Mouse (Mus musculus) kidney, embryonic 16.5 days (tissue): ENCODE results near the gene Hspb6. TPM values are rescaled to one million over a fixed set of nuclear protein-coding genes. Genes with fewer than 3 reads are reported as not detected.

Experiments
- ATAC-seq: fragments of 200-750 bp; cut with Nextera tagmentation; 2 replicates; pipeline ENCODE4 v1.8.0; 2017; ENCODE audit warnings: moderate TSS enrichment; ENCODE audit not compliant: low FRiP score, low TSS enrichment
- H3K27ac ChIP-seq: fragments of 300-500 bp; sonication (generic); 2 replicates; pipeline ENCODE4 v1.5.1; 2014; ENCODE audit warnings: low read length
- H3K27me3 ChIP-seq: fragments of 300-500 bp; sonication (generic); 2 replicates; pipeline ENCODE4 v1.6.1; 2014; ENCODE audit warnings: low read length, control low read depth, mixed read lengths; ENCODE audit not compliant: insufficient read depth
- H3K36me3 ChIP-seq: fragments of 300-500 bp; sonication (generic); 2 replicates; pipeline ENCODE4 v1.6.1; 2014; ENCODE audit warnings: low read length, control low read depth, mixed read lengths; ENCODE audit not compliant: insufficient read depth
- H3K4me1 ChIP-seq: fragments of 300-500 bp; sonication (generic); 2 replicates; pipeline ENCODE4 v1.6.1; 2014; ENCODE audit warnings: low read length, control low read depth, mixed read lengths; ENCODE audit not compliant: insufficient read depth
- H3K4me2 ChIP-seq: fragments of 300-500 bp; sonication (generic); replicated peaks from 2 replicates; pipeline ENCODE4 v1.6.1; 2014; ENCODE audit warnings: low read depth, low read length
- H3K4me3 ChIP-seq: fragments of 300-500 bp; sonication (generic); 2 replicates; pipeline ENCODE4 v1.5.1; 2014; ENCODE audit warnings: mild to moderate bottlenecking, low read length
- H3K9ac ChIP-seq: fragments of 300-500 bp; sonication (generic); replicated peaks from 2 replicates; pipeline ENCODE4 v1.6.1; 2014; ENCODE audit warnings: low read length
- H3K9me3 ChIP-seq: fragments of 300-500 bp; sonication (generic); 2 replicates; pipeline ENCODE4 v1.6.1; 2016; ENCODE audit warnings: low read length, control low read depth
- WGBS: fragments of 180-500 bp; shearing (Covaris S2); extraction: QIAGEN DNeasy Blood & Tissue Kit; methylation state at CpG from one replicate; pipeline ENCODE4 v1.1.7; 2014; 5-methylcytosine and 5-hydroxymethylcytosine counted together
- polyA plus RNA-seq: library from polyadenylated mRNA; unstranded; fragments of >200 nt; fragmentation: Nextera tagmentation; extraction: Ambion mirVana; gene quantifications from 2 replicates; pipeline ENCODE4 v1.2.1, GENCODE M21; 2015

Hspb6 gene
- polyA plus RNA-seq, 1 experiment from 2014 or later, result 20.6 TPM

DNA sequence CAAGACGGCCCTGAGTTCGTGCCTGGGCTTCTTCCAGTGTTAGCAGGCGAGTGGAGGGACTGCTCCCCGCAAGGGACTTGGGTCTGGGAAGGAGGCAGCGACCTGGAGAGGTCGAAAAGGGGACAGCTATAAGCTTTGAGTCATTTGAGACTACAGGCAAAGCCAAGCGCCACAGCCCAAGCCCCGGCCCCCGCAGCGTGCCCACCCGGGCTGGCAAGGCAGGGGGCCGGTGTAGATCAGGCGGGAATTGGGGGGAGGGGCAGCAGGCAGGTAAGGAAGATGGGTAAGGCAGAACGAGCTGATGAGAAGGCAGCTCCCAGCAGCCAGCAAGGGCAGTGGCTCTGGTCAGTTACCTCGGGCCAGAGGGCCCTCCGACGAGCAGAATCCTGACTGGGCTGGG lies 25.6 kb upstream of the Hspb6 start:
- ATAC-seq, result peak; percentile 7; the same call in 1 of the 2 replicates
- Histone ChIP-seq H3K4me3 (peak overlapping the region; percentile 17), H3K9me3 (no peaks in the 10 kb centered on the region), H3K36me3 (peaks cover 52% of the 10 kb centered on the region), H3K4me1 (peaks cover 30% of the 10 kb centered on the region), H3K27me3 (no peaks in the 10 kb centered on the region), H3K27ac (peak overlapping the region; percentile 76), H3K9ac (peak overlapping the region; percentile 60), H3K4me2 (peak overlapping the region; percentile 38)
- WGBS, result 15% methylated on average over 17 of the region's 17 CpGs

DNA sequence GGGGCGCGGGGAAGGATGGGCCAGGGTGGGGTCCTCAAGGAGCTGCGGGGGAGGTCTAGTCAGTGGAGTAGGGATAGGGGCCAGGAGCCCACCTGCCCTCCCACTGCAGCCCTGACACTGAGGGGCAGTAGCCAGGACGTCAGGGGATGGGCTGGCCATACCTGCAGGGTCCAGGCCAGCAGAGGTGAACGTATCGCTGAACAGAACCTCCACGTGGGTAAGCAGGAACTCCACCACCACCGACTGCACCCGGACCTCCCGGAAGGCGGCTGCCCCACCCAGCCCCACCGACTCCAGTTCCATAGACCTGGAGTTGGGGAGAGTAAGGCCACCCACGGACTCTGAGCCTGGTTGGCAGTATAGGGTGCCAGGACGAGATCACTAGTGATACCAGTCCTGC lies 25.0 kb upstream of the Hspb6 start:
- ATAC-seq, result peak; percentile 29; the same call in 1 of the 2 replicates
- Histone ChIP-seq H3K9me3 (no peaks in the 10 kb centered on the region), H3K4me1 (peaks cover 30% of the 10 kb centered on the region), H3K4me2 (peak overlapping the region; percentile 38; the same call in 1 of the 2 replicates), H3K9ac (peak overlapping the region; percentile 60), H3K4me3 (no peak overlapping the region), H3K36me3 (peaks cover 58% of the 10 kb centered on the region), H3K27me3 (no peaks in the 10 kb centered on the region), H3K27ac (no peak overlapping the region)
- 70% methylated on average over 14 of the region's 14 CpGs for WGBS

DNA sequence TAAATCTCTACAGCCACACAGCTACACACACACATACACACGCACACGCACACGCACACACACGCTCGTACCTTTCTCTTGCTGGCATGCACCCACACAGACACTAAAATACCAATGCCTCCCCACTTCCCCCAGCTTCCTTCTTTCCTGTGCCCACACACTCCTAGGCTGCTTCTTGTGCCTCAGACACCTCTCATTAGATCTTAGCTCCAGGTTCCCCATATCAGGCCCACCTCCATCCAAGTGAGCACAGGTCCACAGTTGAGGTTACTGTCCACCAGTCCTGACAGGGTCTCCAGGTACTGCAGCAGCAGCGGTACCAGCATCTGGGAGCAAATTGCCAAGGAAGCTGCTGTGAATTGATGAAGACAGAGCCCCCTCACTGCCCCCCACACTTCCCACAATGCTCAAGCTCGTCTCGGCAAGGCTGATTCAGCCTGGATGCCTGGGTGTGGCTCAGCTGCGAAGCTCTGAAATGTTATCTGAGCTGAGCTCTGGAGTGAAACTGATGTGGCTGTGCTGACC lies 20.6 kb upstream of the Hspb6 start:
- no peaks in the 10 kb centered on the region for H3K27me3 ChIP-seq
- peaks cover 30% of the 10 kb centered on the region for H3K4me1 ChIP-seq
- 77% methylated on average over 9 of the region's 9 CpGs for WGBS
- H3K4me2 ChIP-seq, result no peak overlapping the region
- H3K36me3 ChIP-seq, result peaks cover 45% of the 10 kb centered on the region
- ATAC-seq, result no peak
- no peak overlapping the region for H3K27ac ChIP-seq
- H3K9ac ChIP-seq, result peak overlapping the region; percentile 7; the same call in 1 of the 2 replicates
- H3K4me3 ChIP-seq, result no peak overlapping the region
- H3K9me3 ChIP-seq, result no peaks in the 10 kb centered on the region

DNA sequence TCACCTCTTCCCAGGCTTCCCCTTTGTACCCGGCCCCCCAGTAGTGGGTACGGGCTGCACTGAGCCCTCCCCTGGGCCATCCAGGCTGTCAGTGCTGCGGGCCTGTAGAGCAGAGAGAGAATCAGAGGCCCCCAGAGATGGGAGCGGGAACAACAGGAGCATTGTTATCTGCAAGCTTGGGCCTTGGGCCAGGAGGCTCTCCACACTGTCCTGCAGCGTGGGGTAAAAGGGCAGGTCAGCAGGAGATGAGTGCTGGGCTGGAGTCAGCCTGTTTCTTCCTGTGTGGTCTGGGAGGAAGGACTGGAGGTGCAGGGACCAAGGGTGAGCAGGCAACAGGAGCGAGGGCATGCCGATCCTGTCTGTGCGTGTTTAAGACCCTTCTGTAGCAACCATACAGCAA lies 19.0 kb upstream of the Hspb6 start:
- Histone ChIP-seq H3K9me3 (no peaks in the 10 kb centered on the region), H3K27ac (no peak overlapping the region), H3K4me3 (no peak overlapping the region), H3K27me3 (no peaks in the 10 kb centered on the region), H3K4me1 (peaks cover 22% of the 10 kb centered on the region), H3K9ac (0 out of 2 replicates have a peak overlapping the region, but pooled peaks have one; percentile 10), H3K4me2 (no peak overlapping the region), H3K36me3 (peaks cover 42% of the 10 kb centered on the region)
- no peak for ATAC-seq
- WGBS, result 39% methylated on average over 8 of the region's 8 CpGs

DNA sequence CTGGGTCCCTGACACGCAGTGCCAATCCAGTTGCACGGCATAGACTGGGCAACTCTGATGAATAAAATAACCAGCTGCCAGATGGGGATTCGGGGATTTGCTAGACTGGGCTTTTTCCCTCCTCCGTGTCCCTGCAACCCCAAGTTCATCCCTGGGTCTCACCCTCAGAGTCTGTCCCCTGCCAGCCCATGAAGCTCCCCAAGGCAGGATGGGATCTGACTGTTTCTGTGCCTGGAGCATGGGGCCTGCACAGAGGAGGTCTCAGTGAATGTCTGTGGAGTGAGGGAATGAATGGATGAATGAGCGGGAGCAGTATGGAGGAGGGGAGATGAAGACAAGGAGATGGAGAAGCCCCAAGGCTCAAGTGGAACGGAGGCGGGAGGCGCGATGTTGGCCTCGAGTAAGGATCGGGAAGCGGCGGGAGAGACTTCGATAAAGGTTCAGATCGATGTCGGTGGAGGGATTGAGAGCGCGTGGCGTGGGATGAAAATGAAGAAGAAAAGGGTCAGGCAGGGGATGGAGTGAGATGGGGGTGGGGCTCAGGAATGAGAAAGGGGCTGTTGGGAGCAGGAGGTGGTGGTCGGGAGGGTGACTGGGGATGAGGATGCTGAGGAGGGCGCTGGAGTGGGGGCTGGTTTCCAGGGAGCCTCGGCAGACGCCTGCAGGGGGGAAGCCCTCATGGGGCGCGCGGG lies 17.9 kb upstream of the Hspb6 start:
- H3K36me3 ChIP-seq, result peaks cover 35% of the 10 kb centered on the region
- peaks cover 22% of the 10 kb centered on the region for H3K4me1 ChIP-seq
- WGBS, result 7% methylated on average over 20 of the region's 26 CpGs
- peak; percentile 36 for ATAC-seq
- H3K27ac ChIP-seq, result 0 out of 2 replicates have a peak overlapping the region, but pooled peaks have one; percentile 57
- peak overlapping the region; percentile 82 for H3K9ac ChIP-seq
- no peaks in the 10 kb centered on the region for H3K9me3 ChIP-seq
- H3K27me3 ChIP-seq, result no peaks in the 10 kb centered on the region
- H3K4me3 ChIP-seq, result peak overlapping the region; percentile 76
- H3K4me2 ChIP-seq, result peak overlapping the region; percentile 91

DNA sequence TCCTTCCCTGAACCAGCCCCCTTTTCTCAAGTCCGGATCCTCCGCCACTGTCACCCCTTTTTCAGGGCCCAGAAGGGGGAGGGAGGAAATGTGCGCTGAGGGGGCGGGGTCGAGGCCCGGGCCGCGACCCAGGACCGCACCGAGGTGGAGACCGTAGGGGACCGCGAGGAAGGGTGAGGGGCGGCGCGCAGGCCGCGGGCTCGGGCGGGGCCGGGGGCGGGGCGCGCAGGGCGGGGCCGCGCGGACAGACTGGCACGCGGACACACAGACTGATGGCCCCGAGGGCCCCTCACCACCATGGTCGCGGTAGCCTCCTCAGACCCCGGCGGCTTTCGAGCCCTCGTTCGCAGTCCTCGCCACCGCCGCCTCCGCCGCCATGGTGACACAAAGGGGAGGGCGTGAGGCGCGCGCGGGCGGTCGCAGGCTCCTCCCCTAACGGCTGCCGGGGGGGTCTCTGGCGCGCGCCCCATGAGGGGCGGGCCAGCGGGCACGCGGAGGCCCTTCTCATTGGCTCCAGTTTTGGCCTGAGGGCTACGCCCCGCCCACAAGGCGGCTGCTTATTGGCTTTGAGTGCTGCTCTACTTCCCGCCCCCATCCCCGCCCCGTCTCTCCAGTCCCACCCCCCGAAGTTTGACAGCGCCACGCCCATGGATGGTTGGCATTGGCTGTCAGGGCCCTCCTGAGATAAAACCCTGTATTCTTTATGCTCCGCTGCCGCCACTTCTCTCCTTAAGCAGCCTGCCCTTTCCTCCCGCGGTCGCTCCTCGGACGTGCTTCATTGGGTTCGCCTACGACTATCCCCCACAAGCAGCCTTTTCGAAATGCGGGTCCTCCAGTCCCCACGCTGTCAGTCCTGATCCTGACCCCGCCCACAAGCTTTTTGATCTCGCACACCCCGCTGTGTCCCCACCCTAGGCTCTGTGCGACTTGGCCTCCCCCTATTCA lies 17.1 kb upstream of the Hspb6 start, which contains the start of gene Arhgap33:
Gene Arhgap33, minus strand, starts transcription at position 428 of the 945 bp plus-strand sequence.
- under 1% methylated on average over 54 of the region's 84 CpGs for WGBS
- peaks cover 22% of the 10 kb centered on the region for H3K4me1 ChIP-seq
- peak within 1 kb of the TSS; percentile 91 for H3K4me2 ChIP-seq
- H3K9me3 ChIP-seq, result no peaks in the 10 kb centered on the region
- H3K36me3 ChIP-seq, result peaks cover 34% of the 10 kb centered on the region
- peak within 1 kb of the TSS; percentile 57; the same call in 1 of the 2 replicates for H3K27ac ChIP-seq
- ATAC-seq, result peak; percentile 94
- peak within 1 kb of the TSS; percentile 82 for H3K9ac ChIP-seq
- no peaks in the 10 kb centered on the region for H3K27me3 ChIP-seq
- peak within 1 kb of the TSS; percentile 76 for H3K4me3 ChIP-seq

DNA sequence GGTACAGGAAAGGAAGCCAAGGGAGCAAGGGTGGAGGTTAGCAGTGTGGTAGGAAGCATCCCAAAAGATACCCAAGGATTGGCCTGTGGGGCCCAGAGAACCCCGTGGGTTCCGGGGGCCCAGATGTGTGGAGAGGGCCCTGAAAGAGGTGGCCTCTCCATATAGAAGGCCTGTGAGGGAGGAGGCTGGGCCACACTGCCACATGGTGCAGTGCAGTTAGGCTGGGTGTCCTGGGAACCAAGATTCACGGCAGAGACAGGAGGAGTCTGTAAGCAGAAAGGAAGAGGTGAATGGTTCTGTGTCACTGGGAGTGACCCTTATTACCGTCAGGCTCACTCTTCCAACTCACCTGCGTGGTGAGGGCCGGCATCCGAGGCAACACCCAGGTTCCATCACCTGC lies 11.4 kb upstream of the Hspb6 start:
- peaks cover 31% of the 10 kb centered on the region for H3K36me3 ChIP-seq
- 93% methylated on average over 7 of the region's 7 CpGs for WGBS
- no peak for ATAC-seq

DNA sequence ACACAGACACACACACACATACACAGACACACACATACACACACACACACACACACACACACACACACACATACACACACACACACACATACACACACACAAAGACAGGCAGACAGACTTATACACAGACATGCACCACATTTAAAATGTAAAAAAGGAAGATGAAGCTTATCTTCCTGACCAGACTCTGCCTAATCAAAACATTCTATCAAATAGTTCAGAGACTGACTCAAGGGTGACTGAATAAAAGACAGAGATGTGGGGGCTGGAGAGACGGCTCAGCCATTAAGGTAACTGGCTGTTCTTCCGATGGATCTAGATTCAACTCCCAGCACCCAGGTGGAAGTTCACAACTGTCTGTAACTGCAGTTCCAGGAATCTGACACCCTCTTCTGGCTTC lies 7.7 kb upstream of the Hspb6 start:
- no peaks in the 10 kb centered on the region for H3K27me3 ChIP-seq

More for the DNA sequence above, 11.4 kb upstream of the Hspb6 start:
- Histone ChIP-seq H3K4me3 (no peak overlapping the region), H3K27ac (no peak overlapping the region), H3K4me2 (no peak overlapping the region), H3K9me3 (no peaks in the 10 kb centered on the region), H3K27me3 (no peaks in the 10 kb centered on the region), H3K4me1 (peaks cover 3% of the 10 kb centered on the region; the same call in 1 of the 2 replicates), H3K9ac (no peak overlapping the region)

DNA sequence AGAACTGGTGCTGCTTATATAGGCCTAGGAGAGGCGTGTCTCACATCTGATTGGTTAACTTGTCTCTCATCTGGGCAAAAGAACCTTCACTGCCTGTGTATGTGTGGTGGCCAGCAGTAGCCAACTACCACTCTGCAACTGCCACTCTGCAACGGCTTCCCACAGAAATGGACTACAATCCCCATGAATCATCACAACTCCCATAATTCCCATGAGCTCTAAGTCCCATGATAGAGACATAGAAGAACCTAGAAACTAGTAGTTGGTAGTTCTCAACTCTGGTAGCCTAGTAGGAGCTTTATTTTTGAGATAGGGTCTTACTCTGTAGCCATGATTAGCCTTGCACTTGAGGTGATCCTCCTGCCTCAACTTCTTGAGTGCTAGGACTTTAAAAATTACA lies 2.1 kb upstream of the Hspb6 start:
- Histone ChIP-seq H3K27me3 (no peaks in the 10 kb centered on the region), H3K36me3 (peaks cover 32% of the 10 kb centered on the region), H3K9ac (no peak overlapping the region), H3K4me3 (no peak overlapping the region), H3K4me1 (peaks cover 21% of the 10 kb centered on the region), H3K4me2 (no peak overlapping the region), H3K9me3 (no peaks in the 10 kb centered on the region), H3K27ac (no peak overlapping the region)
- ATAC-seq, result no peak
- 83% methylated on average over 2 of the region's 2 CpGs for WGBS

More for the DNA sequence above, 7.7 kb upstream of the Hspb6 start:
- Histone ChIP-seq H3K27ac (no peak overlapping the region), H3K9ac (no peak overlapping the region), H3K4me1 (no peaks in the 10 kb centered on the region), H3K36me3 (peaks cover 42% of the 10 kb centered on the region), H3K4me2 (no peak overlapping the region), H3K4me3 (no peak overlapping the region), H3K9me3 (no peaks in the 10 kb centered on the region)
- ATAC-seq, result no peak
- WGBS, result 89% methylated on average over 2 of the region's 2 CpGs
